ENCODE assay signal across 26 mouse cellular contexts in genomic region chr10:22842113-22842512, GRCm38 (mm10). TPM values are rescaled to one million over a fixed set of nuclear protein-coding genes. Genes with fewer than 3 reads are reported as not detected.
DNase-seq lines count a peak whose midpoint lies in the region; ATAC-seq lines count a peak whose summit lies in the region.
"Had no signal": no experiment of that assay in that cellular context is flagged by ENCODE, and none has a peak within 500 bp of the region (broad histone marks: within the 10 kb centered on the region; RNA-seq: fewer than 3 reads in every experiment).

No protein-coding gene starts in this region.

- no peaks in the 10 kb centered on the region for H3K4me1 ChIP-seq in hindbrain, embryonic 11.5 days (replicated peaks; ENCODE audit: control insufficient read depth, insufficient read depth, low read length)
- no peaks in the 10 kb centered on the region; the same call in 1 of the 2 replicates for H3K4me1 ChIP-seq in hindbrain, embryonic 14.5 days (replicated peaks; ENCODE audit: control insufficient read depth, insufficient read depth, low read length)
- H3K4me1 ChIP-seq: embryonic facial prominence, embryonic 12.5 days had no signal

- WGBS in hindbrain, embryonic 11.5 days = 2% methylated on average over 4 of the region's 4 CpGs
- WGBS in hindbrain, embryonic 14.5 days = 3% methylated on average over 4 of the region's 4 CpGs

- H3K27ac ChIP-seq in hindbrain, embryonic 11.5 days (ENCODE audit: low read depth, low read length) = no peak overlapping the region
- no peak overlapping the region for H3K27ac ChIP-seq in hindbrain, embryonic 14.5 days
- H3K27ac ChIP-seq: embryonic facial prominence, embryonic 10.5 days; embryonic facial prominence, embryonic 12.5 days; forebrain, embryonic 12.5 days had no signal

- no peak overlapping the region for H3K4me2 ChIP-seq in hindbrain, embryonic 11.5 days (replicated peaks; ENCODE audit: low read depth, low read length)
- no peak overlapping the region for H3K4me2 ChIP-seq in hindbrain, embryonic 14.5 days (replicated peaks)
- H3K4me2 ChIP-seq: embryonic facial prominence, embryonic 12.5 days; forebrain, embryonic 12.5 days had no signal

- H3K36me3 ChIP-seq in hindbrain, embryonic 11.5 days (ENCODE audit: control insufficient read depth, insufficient read depth, low read length) = no peaks in the 10 kb centered on the region
- H3K36me3 ChIP-seq in hindbrain, embryonic 14.5 days (replicated peaks; ENCODE audit: control insufficient read depth, insufficient read depth) = no peaks in the 10 kb centered on the region
- H3K36me3 ChIP-seq: embryonic facial prominence, embryonic 10.5 days; embryonic facial prominence, embryonic 12.5 days; forebrain, embryonic 12.5 days; G1E had no signal

- no peak for ATAC-seq in hindbrain, embryonic 11.5 days (ENCODE audit: low FRiP score)
- no peak for ATAC-seq in hindbrain, embryonic 14.5 days (ENCODE audit: low FRiP score)
- ATAC-seq: activated CD4-positive, CD25-positive, alpha-beta regulatory T cell, adult 4 months; CD4-positive, CD25-positive, alpha-beta regulatory T cell, adult 4 months; forebrain, embryonic 14.5 days; forebrain, embryonic 16.5 days; Patski had no signal

- H3K9me3 ChIP-seq in hindbrain, embryonic 11.5 days (ENCODE audit: control insufficient read depth, low read length) = no peaks in the 10 kb centered on the region
- H3K9me3 ChIP-seq in hindbrain, embryonic 14.5 days (ENCODE audit: control insufficient read depth, low read length) = no peaks in the 10 kb centered on the region
- H3K9me3 ChIP-seq: embryonic facial prominence, embryonic 10.5 days; embryonic facial prominence, embryonic 12.5 days; forebrain, embryonic 12.5 days; G1E had no signal

- peak; percentile 50 for DNase-seq in embryo, embryonic 10.5 days (ENCODE audit: low spot score)
- no peak for DNase-seq in embryo, embryonic 9.5 days (ENCODE audit: extremely low spot score)
- DNase-seq in hindbrain, embryonic 11.5 days (ENCODE audit: low spot score) = peak; percentile 34
- DNase-seq in hindbrain, embryonic 14.5 days (ENCODE audit: low spot score) = no peak
- peak; percentile 12 for DNase-seq in retina, postnatal 1 day
- DNase-seq in retina, embryonic 14.5 days (ENCODE audit: low spot score) = no peak
- DNase-seq: adrenal gland, adult 8-10 months; adrenal gland, postnatal 14 days; adrenal gland, postnatal 36 days; B cell, adult 2 months; cerebellum, adult 11 months; cerebellum, adult 18-20 months; cerebellum, adult 9-10 months; cerebellum, postnatal 10 days; cerebellum, postnatal 25 days had no signal

- no peak overlapping the region for H3K9ac ChIP-seq in hindbrain, embryonic 11.5 days (ENCODE audit: low read depth, low read length)
- H3K9ac ChIP-seq in hindbrain, embryonic 14.5 days = no peak overlapping the region
- H3K9ac ChIP-seq: embryonic facial prominence, embryonic 12.5 days; forebrain, embryonic 12.5 days had no signal

- H3K27me3 ChIP-seq in hindbrain, embryonic 11.5 days (ENCODE audit: control insufficient read depth, insufficient read depth, low read length) = peaks cover 57% of the 10 kb centered on the region
- peaks cover 88% of the 10 kb centered on the region for H3K27me3 ChIP-seq in hindbrain, embryonic 14.5 days (ENCODE audit: control insufficient read depth, insufficient read depth, low read length)
- H3K27me3 ChIP-seq: CH12.LX had no signal

- no peak overlapping the region for H3K4me3 ChIP-seq in hindbrain, embryonic 11.5 days (ENCODE audit: low read depth, low read length)
- H3K4me3 ChIP-seq in hindbrain, embryonic 14.5 days (replicated peaks; ENCODE audit: low read length) = no peak overlapping the region
- H3K4me3 ChIP-seq: embryonic facial prominence, embryonic 10.5 days; embryonic facial prominence, embryonic 12.5 days; forebrain, embryonic 12.5 days had no signal

RNA-seq across cellular contexts. Expression of gene Tcf21, which starts 22.1 kb away (rescaled TPM):
- polyA plus RNA-seq in hindbrain, embryonic 11.5 days (2014; fragmentation: Nextera tagmentation; extraction: Ambion mirVana) = 0.26 and 0.50 TPM in 2 replicates
- polyA plus RNA-seq in hindbrain, embryonic 14.5 days (2014; fragmentation: Nextera tagmentation; extraction: Ambion mirVana) = 0.93 and 2.5 TPM in 2 replicates
- polyA plus RNA-seq: activated CD4-positive, CD25-positive, alpha-beta regulatory T cell, adult 4 months; cortical plate, adult 2 months; forebrain, embryonic 12.5 days; G1E; Patski had no signal

Comparison
In these comparisons a context has a peak if more than half of its experiments do, and no peak if none do; other contexts are left out.
1. DNase-seq: peak in embryo, embryonic 10.5 days (single experiment), hindbrain, embryonic 11.5 days (single experiment) and retina, postnatal 1 day (single experiment); none in embryo, embryonic 9.5 days (single experiment), hindbrain, embryonic 14.5 days (single experiment) and retina, embryonic 14.5 days (single experiment).